Mouse (Mus musculus): ENCODE measurements at regions not wholly inside any gene's neighbourhood (a gene's known extent, or its start where the extent isn't known, plus 50 kb on each side); places are given as distances from the start of the nearest gene placed in this dataset.

DNA sequence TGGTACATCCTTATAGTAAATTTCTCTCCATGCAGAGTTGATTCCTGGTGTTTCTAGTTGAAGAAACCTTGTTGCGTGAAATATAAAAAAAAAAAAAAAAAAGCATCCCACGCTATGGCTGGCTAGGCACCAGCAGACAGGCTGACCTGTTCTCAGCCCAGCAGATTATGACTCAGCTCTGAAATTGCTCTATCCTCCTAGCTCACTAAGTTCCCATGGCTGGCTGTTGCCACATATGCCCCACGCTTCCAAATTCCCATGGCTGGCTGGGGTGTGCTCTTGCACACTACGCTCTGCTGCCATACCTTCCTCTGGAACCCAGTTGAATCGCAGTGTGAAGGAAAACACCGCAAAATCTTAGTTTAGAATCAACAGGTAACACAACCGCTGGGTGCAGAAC, 270.1 kb downstream of the Mid1ip1 start:
- no peaks in the 10 kb centered on the region for H3K4me1 ChIP-seq
- 92% methylated on average over 7 of the region's 7 CpGs for WGBS
- H3K27me3 ChIP-seq (ENCODE audit: low read depth, poor library complexity, severe bottlenecking) = peaks cover 14% of the 10 kb centered on the region; the same call in 1 of the 2 replicates
- no peak overlapping the region for H3K4me3 ChIP-seq
- no peak overlapping the region for H3K27ac ChIP-seq (replicated peaks)
- no peaks in the 10 kb centered on the region for H3K36me3 ChIP-seq
- no peaks in the 10 kb centered on the region for H3K9me3 ChIP-seq (replicated peaks)
- DNase-seq (ENCODE audit: low spot score) = no peak

DNA sequence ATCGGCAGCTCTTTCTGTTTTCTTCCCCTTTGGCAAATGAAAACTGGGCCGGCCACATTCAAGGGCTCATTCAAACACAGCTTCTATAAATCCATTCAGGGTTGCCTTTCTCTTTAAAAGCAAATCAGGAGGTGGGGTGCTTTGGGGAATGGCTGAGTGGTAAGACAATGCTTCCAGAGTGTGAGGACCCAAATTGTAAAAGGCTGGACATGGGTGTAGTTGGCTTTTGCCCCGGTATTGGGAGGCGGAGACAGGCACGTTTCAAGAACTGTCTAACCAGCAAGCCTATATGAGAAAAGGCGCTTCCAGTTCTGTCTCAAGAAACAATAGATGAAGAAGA, 277.0 kb downstream of the Mid1ip1 start:
- WGBS = 27% methylated on average over 6 of the region's 6 CpGs
- peak overlapping the region; percentile 83 for H3K27ac ChIP-seq (replicated peaks)
- no peak for DNase-seq (ENCODE audit: low spot score)
- peaks cover 25% of the 10 kb centered on the region for H3K4me1 ChIP-seq
- H3K36me3 ChIP-seq = no peaks in the 10 kb centered on the region
- no peaks in the 10 kb centered on the region for H3K9me3 ChIP-seq (replicated peaks)
- peaks cover 72% of the 10 kb centered on the region for H3K27me3 ChIP-seq (ENCODE audit: low read depth, poor library complexity, severe bottlenecking)
- peak overlapping the region; percentile 41 for H3K4me3 ChIP-seq

DNA sequence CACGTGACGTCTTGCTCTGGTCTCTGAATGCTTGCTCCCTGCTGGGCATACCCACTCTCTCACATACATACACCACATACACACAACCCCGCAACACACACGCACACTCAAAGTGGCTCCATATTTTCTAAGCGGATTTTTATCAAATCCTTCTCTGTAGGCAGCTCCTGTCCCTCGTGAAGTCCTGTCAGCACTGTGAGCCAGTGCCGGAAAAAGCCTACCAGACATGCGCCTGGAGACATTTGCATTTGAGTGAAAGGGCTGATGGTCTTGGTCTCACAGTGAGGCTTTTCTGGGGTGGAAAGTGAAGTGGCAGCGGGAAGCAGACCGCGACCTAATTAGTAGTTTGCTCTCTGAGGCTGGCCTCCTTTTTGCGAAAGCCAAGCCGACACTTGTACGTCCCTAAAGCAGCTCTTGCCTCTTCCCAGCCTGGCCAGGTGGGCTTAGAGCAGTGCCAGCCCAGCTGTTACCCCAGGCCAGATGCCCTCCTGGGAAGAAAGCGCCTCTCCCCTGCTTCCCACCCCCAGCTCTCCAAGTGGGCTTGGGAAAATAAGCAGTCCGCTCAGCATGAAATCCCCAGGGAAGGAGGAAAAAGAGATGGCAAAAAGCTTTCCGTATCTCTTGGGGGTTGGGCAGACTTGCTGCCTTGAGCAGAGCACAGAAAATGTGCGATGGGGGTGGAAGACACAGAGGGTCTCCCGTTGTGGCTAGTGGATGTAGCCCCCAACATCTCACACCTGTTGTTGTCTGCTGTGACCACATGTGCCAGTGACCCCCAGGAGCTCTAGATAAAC, 277.6 kb downstream of the Mid1ip1 start:
- H3K27me3 ChIP-seq (ENCODE audit: low read depth, poor library complexity, severe bottlenecking) = peaks cover 72% of the 10 kb centered on the region
- peak overlapping the region; percentile 83 for H3K27ac ChIP-seq (replicated peaks)
- H3K4me1 ChIP-seq = peaks cover 25% of the 10 kb centered on the region
- H3K36me3 ChIP-seq = no peaks in the 10 kb centered on the region
- peak; percentile 52 for DNase-seq (ENCODE audit: low spot score)
- WGBS = 20% methylated on average over 19 of the region's 19 CpGs
- H3K4me3 ChIP-seq = peak overlapping the region; percentile 41
- no peaks in the 10 kb centered on the region for H3K9me3 ChIP-seq (replicated peaks)

DNA sequence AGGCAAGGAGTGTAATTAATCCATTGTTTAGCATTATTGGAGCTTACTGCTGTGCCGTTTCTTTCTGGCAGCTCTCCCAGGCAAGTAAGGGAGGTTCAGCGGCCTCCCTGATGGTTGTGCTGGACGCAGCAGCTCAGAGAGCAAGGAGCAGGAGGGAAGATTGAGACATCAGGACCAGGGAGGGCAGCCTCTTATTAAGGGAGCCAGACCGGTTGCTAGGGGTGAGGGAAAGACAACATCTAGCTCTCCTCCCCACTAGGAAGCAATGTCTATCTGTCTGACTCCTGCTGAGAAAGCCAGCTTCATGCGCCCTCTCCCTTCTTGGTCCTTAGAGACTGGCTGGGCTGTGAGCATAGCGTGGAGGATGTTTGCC, 278.2 kb downstream of the Mid1ip1 start:
- Histone ChIP-seq H3K4me1 (peaks cover 25% of the 10 kb centered on the region), H3K36me3 (no peaks in the 10 kb centered on the region), H3K27me3 (ENCODE audit: low read depth, poor library complexity, severe bottlenecking) (peaks cover 72% of the 10 kb centered on the region), H3K4me3 (peak overlapping the region; percentile 41; the same call in 1 of the 2 replicates), H3K27ac (replicated peaks) (peak overlapping the region; percentile 83), H3K9me3 (replicated peaks) (no peaks in the 10 kb centered on the region)
- DNase-seq (ENCODE audit: low spot score) = peak; percentile 25
- 24% methylated on average over 6 of the region's 6 CpGs for WGBS

DNA sequence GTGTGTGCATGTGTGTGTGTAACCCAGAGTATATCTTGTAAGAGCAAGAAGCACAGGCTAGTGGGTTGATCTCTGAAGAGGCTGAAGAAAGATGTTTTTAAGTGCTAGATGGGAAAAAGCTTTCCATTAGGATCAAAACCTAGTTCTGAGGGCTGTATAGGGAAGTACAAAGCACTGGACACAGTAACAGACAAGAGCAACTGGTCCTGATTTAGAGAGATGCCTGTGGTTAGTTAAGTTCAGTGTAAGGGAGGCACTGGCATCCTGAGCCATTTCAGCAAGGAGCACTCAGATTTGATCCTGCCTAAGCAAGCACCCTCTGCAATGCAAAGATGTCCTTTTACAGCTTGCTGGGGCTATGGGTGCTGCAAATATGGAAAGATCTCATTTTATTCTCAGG, 280.1 kb downstream of the Mid1ip1 start:
- no peak overlapping the region for H3K4me3 ChIP-seq
- DNase-seq (ENCODE audit: low spot score) = no peak
- H3K36me3 ChIP-seq = no peaks in the 10 kb centered on the region
- H3K27me3 ChIP-seq (ENCODE audit: low read depth, poor library complexity, severe bottlenecking) = peaks cover 57% of the 10 kb centered on the region
- peaks cover 25% of the 10 kb centered on the region for H3K4me1 ChIP-seq
- H3K9me3 ChIP-seq (replicated peaks) = no peaks in the 10 kb centered on the region
- no peak overlapping the region for H3K27ac ChIP-seq (replicated peaks)

DNA sequence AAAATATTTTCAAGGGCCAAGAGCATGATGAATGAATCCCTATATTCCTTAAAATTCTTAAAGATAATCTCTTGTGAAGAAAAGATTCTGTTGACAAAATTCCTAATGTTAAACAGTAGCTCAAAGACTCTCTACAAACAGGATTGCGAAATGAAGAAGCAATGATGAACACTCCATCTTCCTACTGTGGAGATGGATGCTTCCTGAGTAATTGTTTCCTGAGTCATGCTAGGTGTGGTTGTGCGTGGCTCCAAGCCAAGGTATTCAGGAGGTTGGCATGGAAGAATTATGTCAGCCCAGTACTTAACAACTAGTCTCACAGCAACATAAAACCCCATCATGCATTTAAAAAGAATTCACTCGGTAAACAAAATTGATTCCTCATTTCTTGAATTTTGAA, 286.4 kb downstream of the Mid1ip1 start:
- DNase-seq (ENCODE audit: low spot score) = no peak
- no peaks in the 10 kb centered on the region for H3K9me3 ChIP-seq (replicated peaks)
- WGBS = 83% methylated on average over 3 of the region's 3 CpGs
- no peak overlapping the region for H3K4me3 ChIP-seq
- no peaks in the 10 kb centered on the region for H3K4me1 ChIP-seq
- no peaks in the 10 kb centered on the region for H3K36me3 ChIP-seq
- 0 out of 2 replicates have a peak, but pooled peaks cover 1% of the 10 kb centered on the region for H3K27me3 ChIP-seq (ENCODE audit: low read depth, poor library complexity, severe bottlenecking)
- no peak overlapping the region for H3K27ac ChIP-seq (replicated peaks)

DNA sequence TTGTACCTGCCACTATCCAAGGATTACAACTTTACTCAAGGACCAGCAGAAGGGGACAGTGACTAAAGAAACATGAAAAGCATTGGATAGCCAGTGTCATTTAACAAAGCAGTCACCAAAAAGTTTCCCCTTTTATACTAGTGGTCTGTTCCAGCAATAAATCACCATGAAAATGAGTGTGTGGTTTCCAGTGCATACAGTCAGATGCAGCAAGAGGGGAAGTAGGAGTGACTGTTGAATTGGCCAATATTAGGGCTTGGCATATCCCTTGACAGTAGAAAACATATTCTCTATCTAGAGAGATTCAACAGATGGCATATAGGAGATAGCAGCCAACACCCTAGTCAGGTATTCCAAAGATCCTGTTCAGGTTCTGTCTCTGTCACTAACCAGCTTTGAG, 259.8 kb upstream of the H2al1a start:
- Histone ChIP-seq H3K27me3 (ENCODE audit: low read depth, poor library complexity, severe bottlenecking) (0 out of 2 replicates have a peak, but pooled peaks cover 3% of the 10 kb centered on the region), H3K27ac (replicated peaks) (no peak overlapping the region), H3K36me3 (no peaks in the 10 kb centered on the region), H3K4me1 (no peaks in the 10 kb centered on the region), H3K9me3 (replicated peaks) (no peaks in the 10 kb centered on the region), H3K4me3 (no peak overlapping the region)
- DNase-seq (ENCODE audit: low spot score) = no peak

DNA sequence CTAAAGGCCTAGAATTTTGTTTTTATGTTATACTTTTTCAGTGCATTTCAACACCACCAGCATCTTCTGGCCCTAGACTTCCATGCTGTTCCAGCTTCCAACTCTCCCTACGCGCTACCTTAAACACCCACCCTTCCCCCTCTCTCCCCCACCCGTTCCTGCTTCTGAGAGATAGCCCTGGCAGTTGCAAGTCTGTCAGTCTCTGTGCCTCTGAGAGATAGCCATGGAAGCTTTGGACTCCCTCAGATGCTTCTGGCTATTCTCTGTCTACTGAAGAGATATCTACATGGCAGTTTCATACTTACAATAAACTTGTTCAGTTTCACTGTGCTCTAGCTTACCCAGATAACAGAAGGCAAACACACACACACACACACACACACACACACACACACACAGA, 252.3 kb upstream of the H2al1a start:
- 0 out of 2 replicates have a peak, but pooled peaks cover 3% of the 10 kb centered on the region for H3K27me3 ChIP-seq (ENCODE audit: low read depth, poor library complexity, severe bottlenecking)
- DNase-seq (ENCODE audit: low spot score) = no peak
- WGBS = 85% methylated on average over 3 of the region's 3 CpGs
- H3K4me1 ChIP-seq = no peaks in the 10 kb centered on the region
- no peak overlapping the region for H3K4me3 ChIP-seq
- no peak overlapping the region for H3K27ac ChIP-seq (replicated peaks)
- H3K9me3 ChIP-seq (replicated peaks) = peaks cover 4% of the 10 kb centered on the region; the same call in 1 of the 2 replicates
- no peaks in the 10 kb centered on the region for H3K36me3 ChIP-seq

DNA sequence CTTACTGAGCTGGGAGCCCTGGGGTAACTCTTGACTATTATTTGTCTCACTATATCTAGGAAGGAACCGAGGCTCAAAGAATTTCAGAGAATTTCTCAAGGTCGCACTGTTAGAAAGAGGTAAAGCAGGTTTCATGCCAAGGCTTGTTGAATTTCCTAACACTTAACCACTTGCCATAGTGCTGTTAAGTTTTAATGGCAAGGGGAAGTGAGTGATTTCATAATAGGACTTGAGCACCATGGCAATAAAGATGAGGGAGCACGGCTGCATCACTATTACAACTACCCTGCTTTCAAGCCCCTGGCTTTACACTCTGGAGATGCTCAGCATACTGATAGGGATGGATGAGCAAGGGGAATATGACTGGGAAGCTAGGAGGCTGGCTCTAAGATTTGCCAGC, 216.9 kb upstream of the H2al1a start:
- no peak overlapping the region for H3K4me3 ChIP-seq
- H3K9me3 ChIP-seq (replicated peaks) = no peaks in the 10 kb centered on the region
- no peaks in the 10 kb centered on the region for H3K4me1 ChIP-seq
- peaks cover 41% of the 10 kb centered on the region for H3K27me3 ChIP-seq (ENCODE audit: low read depth, poor library complexity, severe bottlenecking)
- no peak for DNase-seq (ENCODE audit: low spot score)
- no peaks in the 10 kb centered on the region for H3K36me3 ChIP-seq
- 85% methylated on average over 3 of the region's 3 CpGs for WGBS
- H3K27ac ChIP-seq (replicated peaks) = no peak overlapping the region

DNA sequence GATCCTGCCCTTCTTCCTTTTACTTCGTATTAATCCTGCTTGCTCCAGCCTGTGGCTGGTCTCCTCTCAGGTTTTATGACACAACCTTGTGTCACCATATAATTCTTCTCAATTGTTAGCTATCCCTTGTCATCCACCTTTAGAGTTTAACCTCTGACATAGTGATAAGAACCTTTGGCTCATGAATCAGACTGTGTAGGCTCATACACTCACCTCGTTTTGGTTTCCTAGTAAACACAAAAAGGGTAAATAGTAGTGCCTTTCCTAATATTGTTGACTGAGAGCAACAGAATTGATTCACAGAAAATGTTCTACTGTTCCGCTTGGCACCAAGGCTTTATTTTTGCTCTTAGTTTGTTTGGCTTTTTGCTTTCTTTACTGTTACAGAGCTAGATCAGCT, 216.2 kb upstream of the H2al1a start:
- Histone ChIP-seq H3K9me3 (replicated peaks) (no peaks in the 10 kb centered on the region), H3K27me3 (ENCODE audit: low read depth, poor library complexity, severe bottlenecking) (peaks cover 45% of the 10 kb centered on the region), H3K4me3 (no peak overlapping the region), H3K27ac (replicated peaks) (no peak overlapping the region), H3K4me1 (no peaks in the 10 kb centered on the region), H3K36me3 (no peaks in the 10 kb centered on the region)
- 74% methylated on average over 3 of the region's 3 CpGs for WGBS
- no peak for DNase-seq (ENCODE audit: low spot score)

DNA sequence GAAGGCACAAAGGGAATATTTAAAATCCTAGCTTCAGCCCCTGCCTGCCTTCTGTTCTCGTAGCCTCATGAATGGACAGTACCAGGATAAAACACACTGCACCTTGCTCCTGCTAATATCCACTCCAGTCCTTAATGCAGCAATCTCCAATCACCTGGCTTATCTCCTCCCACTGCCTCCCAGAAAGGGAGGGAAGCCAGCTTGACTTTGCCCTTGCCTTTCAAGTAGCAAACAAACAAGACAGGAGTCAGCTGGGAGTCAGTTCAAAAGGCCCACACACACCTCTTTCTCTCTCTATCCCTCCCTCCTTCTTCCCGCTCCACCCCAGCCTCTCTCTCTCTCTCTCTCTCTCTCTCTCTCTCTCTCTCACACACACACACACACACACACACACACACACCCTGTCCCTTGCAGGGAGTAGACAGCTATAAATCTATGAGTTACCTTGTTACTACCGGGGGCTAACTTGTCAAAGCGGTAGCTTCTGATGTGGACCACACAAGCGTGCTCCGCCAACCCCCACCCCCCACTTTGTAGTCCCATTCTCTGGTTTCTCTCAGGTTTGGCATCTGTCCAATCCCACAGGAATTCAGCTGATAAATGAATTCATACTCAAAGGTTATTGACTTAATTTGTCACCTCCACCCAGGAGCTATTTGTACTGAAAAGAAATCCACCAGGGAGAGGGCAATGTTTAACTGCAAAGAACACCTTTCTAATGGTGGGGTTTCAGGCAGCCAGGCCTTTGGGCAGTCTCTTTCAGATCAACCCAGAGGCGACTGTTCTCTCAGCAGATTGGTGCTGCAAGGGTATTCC, 212.6 kb upstream of the H2al1a start:
- H3K4me1 ChIP-seq = no peaks in the 10 kb centered on the region
- no peaks in the 10 kb centered on the region for H3K36me3 ChIP-seq
- H3K9me3 ChIP-seq (replicated peaks) = no peaks in the 10 kb centered on the region
- H3K27ac ChIP-seq (replicated peaks) = no peak overlapping the region
- peaks cover 64% of the 10 kb centered on the region for H3K27me3 ChIP-seq (ENCODE audit: low read depth, poor library complexity, severe bottlenecking)
- no peak overlapping the region for H3K4me3 ChIP-seq
- no peak for DNase-seq (ENCODE audit: low spot score)
- WGBS = 78% methylated on average over 6 of the region's 7 CpGs

DNA sequence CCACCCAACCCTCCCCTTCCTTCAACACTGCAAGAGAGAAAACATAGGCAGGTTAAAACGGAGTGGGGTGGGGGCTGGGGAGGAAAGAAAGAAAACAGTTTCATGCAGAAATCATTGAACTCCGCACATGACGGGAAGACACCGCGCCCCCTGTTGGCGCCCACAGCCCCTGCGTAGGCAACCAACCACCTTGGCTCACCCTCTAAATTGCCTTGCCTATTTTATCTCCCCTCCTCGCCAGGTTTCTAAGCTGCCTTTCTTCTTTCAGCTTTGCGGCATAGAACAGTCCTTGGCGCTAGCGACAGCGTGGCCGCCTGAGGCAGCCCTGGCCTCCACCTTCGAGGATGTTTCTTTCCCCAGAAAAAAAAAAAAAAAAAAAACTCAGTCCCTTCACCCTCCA, 211.1 kb upstream of the H2al1a start:
- Histone ChIP-seq H3K27ac (replicated peaks) (no peak overlapping the region), H3K4me1 (no peaks in the 10 kb centered on the region), H3K36me3 (no peaks in the 10 kb centered on the region), H3K4me3 (peak overlapping the region; percentile 18; the same call in 1 of the 2 replicates), H3K27me3 (ENCODE audit: low read depth, poor library complexity, severe bottlenecking) (peaks cover 54% of the 10 kb centered on the region), H3K9me3 (replicated peaks) (no peaks in the 10 kb centered on the region)
- WGBS = 33% methylated on average over 14 of the region's 14 CpGs
- DNase-seq (ENCODE audit: low spot score) = peak; percentile 39

DNA sequence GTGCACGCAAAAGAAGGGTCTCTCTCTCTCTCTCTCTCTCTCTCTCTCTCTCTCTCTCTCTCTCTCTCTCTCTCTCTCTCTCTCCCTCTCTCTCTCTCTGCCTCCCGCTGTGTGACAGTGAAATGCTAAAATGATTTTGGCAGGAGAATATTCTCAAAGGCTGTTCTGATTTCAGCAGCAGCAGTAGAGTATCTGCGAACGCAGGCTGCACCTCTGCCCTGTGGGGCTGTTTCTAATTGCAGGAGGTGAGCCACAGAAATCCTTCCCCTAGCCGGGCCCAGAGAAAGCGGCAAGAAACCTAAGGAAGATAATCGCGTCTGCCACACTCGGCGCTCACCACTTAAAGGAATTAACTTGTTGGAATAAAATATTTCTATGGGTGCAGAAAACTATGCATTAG, 210.6 kb upstream of the H2al1a start:
- peaks cover 52% of the 10 kb centered on the region for H3K27me3 ChIP-seq (ENCODE audit: low read depth, poor library complexity, severe bottlenecking)
- 47% methylated on average over 10 of the region's 10 CpGs for WGBS
- H3K36me3 ChIP-seq = no peaks in the 10 kb centered on the region
- no peaks in the 10 kb centered on the region for H3K9me3 ChIP-seq (replicated peaks)
- no peaks in the 10 kb centered on the region for H3K4me1 ChIP-seq
- H3K27ac ChIP-seq (replicated peaks) = no peak overlapping the region
- 0 out of 2 replicates have a peak overlapping the region, but pooled peaks have one; percentile 18 for H3K4me3 ChIP-seq
- no peak for DNase-seq (ENCODE audit: low spot score)

Data from midbrain, embryonic 10.5 days (tissue).